Mouse (Mus musculus) right cerebral cortex, postnatal 10 days (tissue): ENCODE data around the gene Tmem203.

ENCODE experiments used
- DNase-seq, 2 experiments: peaks; one replicate each; pipeline ENCODE4 v3.0.0; 2021; ENCODE audit warnings: low spot score in 2 of 2

Gene Tmem203

DNA sequence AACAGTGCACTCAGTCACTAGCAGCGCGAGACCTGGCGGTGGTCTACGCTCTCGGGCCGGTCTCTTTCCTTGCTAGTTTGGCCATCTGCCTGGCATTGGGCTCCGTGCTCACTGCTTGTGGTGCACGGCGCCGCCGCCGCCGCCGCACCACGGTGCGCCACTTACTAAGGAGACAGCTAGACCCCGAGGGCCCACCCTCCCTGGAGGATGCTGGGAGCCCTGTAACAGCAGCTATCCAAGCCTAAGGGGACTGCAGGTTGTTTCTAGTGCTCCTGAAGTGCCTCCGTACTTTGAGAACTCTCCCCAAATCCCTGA, 35.5 kb downstream of the Tmem203 start:
- DNase-seq = peak; percentile 76 to 82

DNA sequence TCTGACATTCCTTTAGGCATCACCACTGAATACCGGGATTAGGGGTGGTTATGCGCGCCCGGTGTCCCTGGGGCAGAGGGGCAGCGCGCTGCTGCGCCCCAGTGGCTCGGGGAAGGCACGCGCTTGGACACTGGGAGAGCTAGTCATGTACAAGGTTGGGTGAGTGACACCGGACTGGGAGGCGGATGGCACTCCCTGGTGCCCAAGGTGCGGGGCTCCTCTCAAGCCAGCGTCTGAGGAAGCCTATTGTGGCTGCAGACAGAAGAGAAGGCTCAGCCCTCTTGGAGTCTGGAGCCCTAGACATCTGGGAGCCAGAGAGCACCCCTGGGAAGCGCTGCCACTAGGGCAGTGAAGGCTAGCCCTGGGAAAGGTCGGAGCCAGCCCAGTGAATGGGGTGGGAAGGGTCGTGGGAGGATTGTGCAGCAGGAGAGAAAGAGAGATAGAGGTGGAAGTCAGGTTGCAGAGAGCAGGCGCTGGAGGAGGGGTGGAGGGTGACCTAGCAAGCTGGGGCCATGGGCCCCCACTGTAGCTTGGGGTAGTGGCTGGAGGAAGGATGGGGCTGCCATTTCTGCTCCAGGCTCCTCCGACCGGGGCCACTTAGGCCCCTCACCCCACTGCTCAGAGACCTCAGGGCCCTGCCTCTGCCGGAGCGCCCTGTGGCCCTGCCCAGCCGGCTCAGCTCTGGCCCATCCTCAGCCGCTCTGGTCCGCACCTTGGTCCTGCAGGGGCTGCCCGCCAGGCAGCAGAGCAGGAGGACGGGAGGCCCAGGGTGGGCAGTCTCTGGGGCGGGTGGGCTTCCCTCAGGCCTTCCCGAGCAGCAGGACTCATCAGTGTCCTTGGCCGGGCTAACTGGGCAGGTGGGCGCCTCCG, 36.2 kb downstream of the Tmem203 start:
- DNase-seq = no peak

GRCm38 (mm10) chr2:25292054-25292544, 36.9 kb downstream of the Tmem203 start:
- peak in 1 of 2 experiments; percentile 70 for DNase-seq

- peak in 1 of 2 experiments; percentile 77 for DNase-seq
Measured at GRCm38 (mm10) chr2:25292856-25293255, 37.6 kb downstream of the Tmem203 start.

- DNase-seq = peak in 1 of 2 experiments; percentile 59
Measured at GRCm38 (mm10) chr2:25293706-25294105, 38.5 kb downstream of the Tmem203 start.

- no peak for DNase-seq
Measured at GRCm38 (mm10) chr2:25297093-25297492, 41.9 kb downstream of the Tmem203 start.

DNA sequence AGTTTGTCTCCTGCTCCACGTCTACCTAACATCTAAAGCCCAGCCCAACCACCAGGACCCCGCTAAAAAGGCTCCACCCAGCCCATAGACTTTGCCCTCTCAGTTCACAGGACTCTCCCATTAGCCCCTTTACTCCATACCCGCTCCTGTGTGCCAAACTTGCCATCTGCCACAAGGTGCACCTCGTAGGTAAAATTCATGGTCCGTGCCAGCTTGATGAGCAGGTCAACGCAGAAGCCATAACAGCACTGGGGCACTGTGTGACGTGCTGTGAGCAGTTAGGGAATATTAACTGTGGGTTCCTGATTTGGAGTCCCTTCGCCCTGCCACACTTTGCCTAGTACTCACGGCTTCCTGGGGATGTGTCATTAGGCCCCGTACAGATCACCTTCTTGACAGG, 42.8 kb downstream of the Tmem203 start:
- DNase-seq = no peak

GRCm38 (mm10) chr2:25303452-25303851, 48.2 kb downstream of the Tmem203 start:
- no peak for DNase-seq

DNA sequence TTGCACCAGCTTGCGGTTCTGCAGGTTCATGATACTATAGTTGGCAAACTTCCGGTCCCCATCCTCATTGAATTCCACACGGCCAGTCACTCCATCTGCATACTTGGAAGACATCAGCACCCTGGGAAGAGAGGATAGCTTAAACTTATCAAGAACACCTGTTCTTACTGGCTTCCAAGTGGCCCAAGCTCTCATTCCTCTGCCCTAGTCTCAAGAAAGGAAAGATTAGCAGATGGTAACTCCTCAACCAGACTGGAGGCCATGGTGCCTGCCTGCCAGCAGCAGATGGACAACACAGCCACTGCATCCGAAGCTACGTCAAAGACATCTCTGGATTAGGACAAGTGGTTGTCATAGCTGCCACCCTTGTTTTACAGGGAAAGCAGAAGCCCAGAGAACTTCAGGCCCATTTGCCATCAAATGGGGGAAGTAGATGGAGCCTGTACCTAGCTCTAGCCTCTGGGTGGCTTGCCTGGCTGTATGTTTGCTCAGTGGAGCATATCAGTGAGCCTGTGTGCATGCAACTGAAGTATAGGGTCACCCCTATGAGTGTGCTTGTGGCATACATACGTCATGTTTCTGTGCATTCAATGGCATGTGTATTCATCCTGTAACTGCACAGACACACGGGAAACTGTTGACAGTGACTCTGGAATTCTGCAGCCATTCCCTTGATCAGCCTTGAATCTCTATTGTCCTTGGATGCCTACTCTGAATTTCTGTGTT, 48.9 kb downstream of the Tmem203 start:
- peak in 1 of 2 experiments; percentile 72 for DNase-seq

DNA sequence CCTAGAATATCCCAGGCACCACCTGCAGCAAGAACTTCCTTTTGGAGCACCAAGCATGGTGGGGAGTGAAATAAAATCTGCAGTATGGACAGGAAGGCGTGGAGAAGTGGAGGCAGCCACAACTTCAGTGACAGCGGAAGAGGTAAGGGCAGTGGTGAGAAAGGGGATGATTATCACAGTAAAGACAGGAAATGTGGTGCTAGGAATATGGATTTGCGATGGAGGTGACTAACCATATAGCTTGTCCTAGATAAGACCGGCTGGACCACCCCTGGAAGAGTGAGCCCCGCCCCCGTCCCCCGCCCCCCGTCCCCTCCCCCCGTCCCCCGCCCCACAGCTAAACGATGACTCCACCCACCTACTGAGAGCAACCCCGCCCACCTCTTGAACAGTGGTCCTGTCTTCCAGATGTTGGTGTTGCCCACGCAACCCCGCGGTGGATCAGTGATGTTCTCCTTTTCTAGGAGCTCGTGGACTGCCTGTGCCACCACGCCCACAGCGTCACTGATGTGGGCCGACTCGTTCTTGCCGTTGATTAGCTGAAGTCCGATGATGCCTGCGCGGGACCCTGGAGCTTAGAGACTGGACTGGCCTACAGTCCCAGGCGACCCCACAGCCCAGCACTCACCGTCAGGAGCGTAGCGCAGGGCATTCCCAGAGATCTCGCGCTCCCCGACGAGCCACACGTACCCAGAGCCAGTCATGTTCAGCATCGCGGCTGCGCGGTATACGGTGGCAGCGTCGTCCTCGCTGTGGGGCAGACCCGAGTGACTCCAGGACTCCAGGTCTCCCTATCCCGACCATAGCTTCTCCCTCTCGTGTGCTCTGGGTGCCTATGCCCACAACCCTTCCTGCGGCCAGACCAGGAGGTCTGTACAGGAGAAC, 49.7 kb downstream of the Tmem203 start:
- DNase-seq = peak; percentile 63 to 78
